7 mouse cellular contexts compared by ENCODE assay signal in the genomic region with DNA sequence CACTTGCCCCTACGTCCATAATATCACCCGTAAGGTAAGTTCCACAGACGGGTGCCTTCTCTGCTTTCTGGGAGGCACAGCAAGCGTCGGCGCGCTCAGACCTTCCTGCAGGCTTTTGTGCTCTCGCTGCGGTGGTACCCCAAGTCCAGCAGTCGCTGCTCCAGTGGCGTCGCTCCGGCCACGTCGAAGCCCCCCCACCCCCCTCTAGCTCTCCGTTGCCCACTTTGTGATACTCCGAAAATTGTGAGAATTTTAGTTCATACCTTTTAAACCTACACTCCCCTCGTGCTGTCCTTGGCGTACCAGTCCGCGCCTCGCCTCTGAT. TPM values are rescaled to one million over a fixed set of nuclear protein-coding genes. Genes with fewer than 3 reads are reported as not detected.
DNase-seq lines count a peak whose midpoint lies in the region; ATAC-seq and TF ChIP-seq lines count a peak whose summit lies in the region.

No protein-coding gene starts in this region.

- no peak for TF ChIP-seq CTCF in embryonic fibroblast, embryonic 13.5 days (IDR thresholded peaks at IDR 0.05; ENCODE audit: borderline replicate concordance, insufficient read depth, low read length)
- TF ChIP-seq CTCF in olfactory bulb, adult 2 months (IDR thresholded peaks at IDR 0.05; ENCODE audit: insufficient read depth, low read depth, low read length): no peak

- H3K9me3 ChIP-seq in lung, embryonic 16.5 days (ENCODE audit: control insufficient read depth, low read length): no peaks in the 10 kb centered on the region
- H3K9me3 ChIP-seq in limb, embryonic 10.5 days (replicated peaks): no peaks in the 10 kb centered on the region

- H3K27ac ChIP-seq in lung, embryonic 16.5 days (ENCODE audit: low read length): peak overlapping the region; percentile 80
- peak overlapping the region; percentile 5; the same call in 1 of the 2 replicates for H3K27ac ChIP-seq in embryonic fibroblast, embryonic 13.5 days (ENCODE audit: insufficient read depth, low read length)
- peak overlapping the region; percentile 92 for H3K27ac ChIP-seq in limb, embryonic 10.5 days
- H3K27ac ChIP-seq in olfactory bulb, adult 2 months (ENCODE audit: insufficient read depth, low read depth, low read length): peak overlapping the region; percentile 22; the same call in 1 of the 2 replicates

- H3K4me1 ChIP-seq in lung, embryonic 16.5 days (replicated peaks; ENCODE audit: control insufficient read depth, insufficient read depth, low read length): peaks cover 13% of the 10 kb centered on the region
- H3K4me1 ChIP-seq in embryonic fibroblast, embryonic 13.5 days (ENCODE audit: control insufficient read depth, insufficient read depth, low read length): 0 out of 2 replicates have a peak, but pooled peaks cover 7% of the 10 kb centered on the region
- H3K4me1 ChIP-seq in limb, embryonic 10.5 days: peaks cover 15% of the 10 kb centered on the region
- no peaks in the 10 kb centered on the region for H3K4me1 ChIP-seq in olfactory bulb, adult 2 months (ENCODE audit: control insufficient read depth, insufficient read depth, low read length)

- TF ChIP-seq POLR2A in embryonic fibroblast, embryonic 13.5 days (IDR thresholded peaks at IDR 0.05; ENCODE audit: low read depth, low read length): no peak
- TF ChIP-seq POLR2A in olfactory bulb, adult 2 months (IDR thresholded peaks at IDR 0.05; ENCODE audit: insufficient read depth, low read depth, low read length): no peak

- H3K4me2 ChIP-seq in lung, embryonic 16.5 days (ENCODE audit: low read depth, low read length): peak overlapping the region; percentile 80

- peak overlapping the region; percentile 85 for H3K4me3 ChIP-seq in lung, embryonic 16.5 days (ENCODE audit: low read length)
- peak overlapping the region; percentile 74 for H3K4me3 ChIP-seq in embryonic fibroblast, embryonic 13.5 days (ENCODE audit: insufficient read depth, low read length)
- H3K4me3 ChIP-seq in limb, embryonic 10.5 days: peak overlapping the region; percentile 83
- peak overlapping the region; percentile 62 for H3K4me3 ChIP-seq in olfactory bulb, adult 2 months (ENCODE audit: insufficient read depth, low read depth, low read length)

- peaks cover 6% of the 10 kb centered on the region for H3K36me3 ChIP-seq in lung, embryonic 16.5 days (ENCODE audit: control insufficient read depth, insufficient read depth, low read length)
- peaks cover 37% of the 10 kb centered on the region for H3K36me3 ChIP-seq in limb, embryonic 10.5 days

- no peaks in the 10 kb centered on the region for H3K27me3 ChIP-seq in lung, embryonic 16.5 days (ENCODE audit: control insufficient read depth, insufficient read depth, low read depth, low read length)
- no peaks in the 10 kb centered on the region for H3K27me3 ChIP-seq in limb, embryonic 10.5 days (ENCODE audit: low read depth, poor library complexity, severe bottlenecking)

- DNase-seq in lung, postnatal 36 days: no peak
- no peak for DNase-seq in limb, embryonic 10.5 days (ENCODE audit: low spot score)
- no peak for DNase-seq in thymus, postnatal 10 days (ENCODE audit: low spot score in 2 of 2)
- DNase-seq in adrenal gland, adult 8-10 months: no peak

- peak; percentile 39; the same call in 1 of the 2 replicates for ATAC-seq in lung, embryonic 16.5 days (ENCODE audit: low read depth)

- WGBS in lung, embryonic 16.5 days: under 1% methylated on average over 22 of the region's 22 CpGs
- under 1% methylated on average over 22 of the region's 22 CpGs for WGBS in limb, embryonic 10.5 days
- WGBS in olfactory bulb, adult 2 months: 0% methylated on average over 22 of the region's 22 CpGs

- peak overlapping the region; percentile 81 for H3K9ac ChIP-seq in lung, embryonic 16.5 days (ENCODE audit: low read length)

RNA-seq across cellular contexts. Expression of a gene that starts 0.4 kb away (rescaled TPM):
- 63.4 and 68.5 TPM in 2 replicates for polyA plus RNA-seq in lung, embryonic 16.5 days (2015; fragmentation: Nextera tagmentation; extraction: Ambion mirVana)
- polyA plus RNA-seq in embryonic fibroblast, embryonic 13.5 days (2011; ENCODE audit: insufficient read length, low read depth, missing spikeins): 28.5 and 35.7 TPM in 2 replicates
- 101 and 105 TPM in 2 replicates for polyA plus RNA-seq in limb, embryonic 10.5 days (2016; fragmentation: Nextera tagmentation; extraction: Ambion mirVana)
- polyA plus RNA-seq in olfactory bulb, adult 2 months (2012; ENCODE audit: insufficient read depth, insufficient read length, low replicate concordance, missing spikeins): not detected in 2 replicates
- total RNA-seq in adrenal gland, adult 8-10 months (2022): 10 to 100 TPM; 18.3 to 24.6 (median 22.7) TPM

RNA-seq across cellular contexts. Expression of a gene that starts 26.8 kb away (rescaled TPM):
- polyA plus RNA-seq in lung, embryonic 16.5 days (2015; fragmentation: Nextera tagmentation; extraction: Ambion mirVana): 39.7 and 41.2 TPM in 2 replicates
- 19.6 and 19.7 TPM in 2 replicates for polyA plus RNA-seq in embryonic fibroblast, embryonic 13.5 days (2011; ENCODE audit: insufficient read length, low read depth, missing spikeins)
- 22.9 and 32.8 TPM in 2 replicates for polyA plus RNA-seq in limb, embryonic 10.5 days (2016; fragmentation: Nextera tagmentation; extraction: Ambion mirVana)
- 289 TPM in 1 of 2 replicates, not detected in the other for polyA plus RNA-seq in olfactory bulb, adult 2 months (2012; ENCODE audit: insufficient read depth, insufficient read length, low replicate concordance, missing spikeins)
- total RNA-seq in adrenal gland, adult 8-10 months (2022): 100 to 1,000 TPM in 2 of 4 experiments, 10 to 100 TPM in 2; 87.3 to 104 (median 99.9) TPM

Comparison
In these comparisons a context has a peak if more than half of its experiments do, and no peak if none do; other contexts are left out.
1. H3K27ac ChIP-seq: peak in every context shown above with its lines; median percentile 92 in limb, embryonic 10.5 days; 80 in lung, embryonic 16.5 days; 22 in olfactory bulb, adult 2 months; 5 in embryonic fibroblast, embryonic 13.5 days.